Mouse (Mus musculus) limb, embryonic 12.5 days (tissue): ENCODE data around the gene Smcr8. TPM values are rescaled to one million over a fixed set of nuclear protein-coding genes. Genes with fewer than 3 reads are reported as not detected.

Experiments
- ATAC-seq: fragments of 200-750 bp; cut with Nextera tagmentation; 2 replicates; pipeline ENCODE4 v1.8.0; 2017; ENCODE audit warnings: low read depth, moderate TSS enrichment; ENCODE audit not compliant: insufficient number of reproducible peaks, insufficient read depth, low FRiP score, low TSS enrichment
- H3K27ac ChIP-seq: fragments of 300-500 bp; sonication (generic); 2 replicates; pipeline ENCODE4 v1.5.1; 2016; ENCODE audit warnings: mild to moderate bottlenecking, moderate library complexity
- H3K27me3 ChIP-seq: fragments of 300-500 bp; sonication (generic); 2 replicates; pipeline ENCODE4 v1.6.1; 2016; ENCODE audit warnings: mild to moderate bottlenecking, moderate library complexity
- H3K36me3 ChIP-seq: fragments of 300-500 bp; sonication (generic); 2 replicates; pipeline ENCODE4 v1.6.1; 2016; ENCODE audit warnings: mild to moderate bottlenecking, moderate library complexity
- H3K4me1 ChIP-seq: fragments of 300-500 bp; sonication (generic); replicated peaks from 2 replicates; pipeline ENCODE4 v1.6.1; 2016
- H3K4me2 ChIP-seq: fragments of 300-500 bp; sonication (generic); 2 replicates; pipeline ENCODE4 v1.6.1; 2016; ENCODE audit warnings: mild to moderate bottlenecking, moderate library complexity
- H3K4me3 ChIP-seq: fragments of 300-500 bp; sonication (generic); replicated peaks from 2 replicates; pipeline ENCODE4 v1.5.1; 2016; ENCODE audit warnings: mild to moderate bottlenecking
- H3K9ac ChIP-seq: fragments of 300-500 bp; sonication (generic); replicated peaks from 2 replicates; pipeline ENCODE4 v1.6.1; 2016; ENCODE audit warnings: mild to moderate bottlenecking, moderate library complexity
- H3K9me3 ChIP-seq: fragments of 300-500 bp; sonication (generic); 2 replicates; pipeline ENCODE4 v1.6.1; 2016; ENCODE audit warnings: mild to moderate bottlenecking, moderate library complexity
- WGBS: fragments of 180-500 bp; shearing (Covaris S2); methylation state at CpG from one replicate; pipeline ENCODE4 v1.1.7; 2016; 5-methylcytosine and 5-hydroxymethylcytosine counted together
- polyA plus RNA-seq: library from polyadenylated mRNA; unstranded; fragments of >200 nt; fragmentation: Nextera tagmentation; extraction: Ambion mirVana; gene quantifications from 2 replicates; pipeline ENCODE4 v1.2.1, GENCODE M21; 2016

The Smcr8 gene
- polyA plus RNA-seq, 1 experiment from 2014 or later = 6.3 TPM

- Histone ChIP-seq H3K4me3 (no peak overlapping the region), H3K4me1 (peaks cover 32% of the 10 kb centered on the region), H3K9ac (0 out of 2 replicates have a peak overlapping the region, but pooled peaks have one; percentile 18), H3K27me3 (no peaks in the 10 kb centered on the region), H3K9me3 (no peaks in the 10 kb centered on the region), H3K4me2 (no peak overlapping the region), H3K36me3 (peaks cover 95% of the 10 kb centered on the region), H3K27ac (no peak overlapping the region)
- WGBS = 91% methylated on average over 8 of the region's 8 CpGs
- no peak for ATAC-seq
These were observed 7.0 kb downstream of the Smcr8 start for GRCm38 (mm10) chr11:60784179-60784922.

DNA sequence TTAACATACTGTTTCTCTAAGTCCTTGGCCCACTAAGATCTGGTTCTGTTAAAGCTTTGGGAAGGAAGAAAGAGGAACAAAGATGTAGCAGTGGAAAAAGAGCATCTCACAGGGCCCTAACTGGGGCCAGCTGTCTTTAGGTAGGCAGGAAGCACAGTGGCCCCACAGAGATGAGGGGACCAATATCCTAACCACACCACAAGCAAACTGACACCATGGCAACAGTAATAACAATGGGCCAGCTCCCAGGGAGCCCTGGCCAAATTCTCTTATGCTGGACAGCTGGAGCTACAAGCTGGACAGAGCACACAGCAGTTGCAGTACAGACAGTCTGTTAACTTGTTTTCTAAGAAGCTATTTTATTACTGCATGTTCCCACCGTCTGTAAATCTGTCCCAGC, 10.3 kb downstream of the Smcr8 start:
- WGBS = 50% methylated on average over 1 of the region's 1 CpGs
- H3K27ac ChIP-seq = no peak overlapping the region
- H3K9ac ChIP-seq = no peak overlapping the region
- H3K4me2 ChIP-seq = no peak overlapping the region
- H3K27me3 ChIP-seq = no peaks in the 10 kb centered on the region
- no peaks in the 10 kb centered on the region for H3K9me3 ChIP-seq
- no peaks in the 10 kb centered on the region for H3K4me1 ChIP-seq
- H3K4me3 ChIP-seq = no peak overlapping the region
- peaks cover 93% of the 10 kb centered on the region for H3K36me3 ChIP-seq
- no peak for ATAC-seq

DNA sequence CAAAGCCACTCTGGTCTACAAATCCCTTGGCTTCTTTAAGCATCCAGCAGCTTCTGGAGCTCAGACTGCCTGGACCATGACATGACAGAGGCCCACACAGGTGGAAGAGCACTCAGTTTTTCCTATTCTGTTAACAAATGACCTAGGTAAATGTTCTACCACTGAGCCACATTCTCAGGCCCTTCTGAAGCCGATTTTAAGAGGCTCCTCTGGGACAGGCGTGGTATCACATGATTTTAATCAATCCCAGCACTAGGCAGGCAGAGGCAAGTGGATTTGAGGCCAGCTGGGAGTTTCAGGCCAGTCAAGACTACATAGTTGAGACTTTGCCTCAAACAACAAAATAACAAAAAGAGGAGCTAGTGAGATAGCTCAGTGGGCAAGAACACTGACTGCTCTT, 13.1 kb downstream of the Smcr8 start:
- 53% methylated on average over 2 of the region's 2 CpGs for whole genome bisulfite sequencing
- Histone ChIP-seq H3K9ac (no peak overlapping the region), H3K9me3 (no peaks in the 10 kb centered on the region), H3K36me3 (peaks cover 88% of the 10 kb centered on the region), H3K4me2 (no peak overlapping the region), H3K4me3 (no peak overlapping the region), H3K4me1 (no peaks in the 10 kb centered on the region), H3K27me3 (no peaks in the 10 kb centered on the region), H3K27ac (no peak overlapping the region)
- no peak for ATAC-seq

- Histone ChIP-seq H3K36me3 (peaks cover 85% of the 10 kb centered on the region), H3K9ac (no peak overlapping the region), H3K9me3 (no peaks in the 10 kb centered on the region), H3K4me2 (no peak overlapping the region), H3K4me1 (no peaks in the 10 kb centered on the region), H3K27ac (no peak overlapping the region), H3K27me3 (no peaks in the 10 kb centered on the region), H3K4me3 (no peak overlapping the region)
- WGBS = 92% methylated on average over 11 of the region's 11 CpGs
- no peak for ATAC-seq
These were observed 19.0 kb downstream of the Smcr8 start for GRCm38 (mm10) chr11:60796342-60796741.

DNA sequence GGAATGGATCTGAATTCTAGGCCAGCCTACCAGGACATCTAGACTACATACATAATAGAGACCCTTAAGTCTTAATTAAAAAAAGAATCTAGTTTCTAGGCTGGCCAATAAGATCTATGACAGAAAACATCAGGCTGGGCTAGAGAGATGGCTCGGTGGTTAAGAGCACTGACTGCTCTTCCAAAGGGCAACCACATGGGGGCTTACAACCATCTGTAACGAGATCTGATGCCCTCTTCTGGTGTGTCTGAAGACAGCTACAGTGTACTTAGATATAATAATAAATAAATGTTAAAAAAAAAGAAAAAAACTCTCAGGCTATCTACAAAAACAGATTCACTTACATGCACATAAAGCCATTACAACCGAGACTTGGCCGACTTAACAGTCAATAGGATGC, 22.7 kb downstream of the Smcr8 start:
- Histone ChIP-seq H3K36me3 (peaks cover 73% of the 10 kb centered on the region), H3K9ac (no peak overlapping the region), H3K27ac (no peak overlapping the region), H3K4me3 (no peak overlapping the region), H3K27me3 (no peaks in the 10 kb centered on the region), H3K4me2 (no peak overlapping the region), H3K4me1 (no peaks in the 10 kb centered on the region), H3K9me3 (no peaks in the 10 kb centered on the region)
- ATAC-seq = no peak
- WGBS = 85% methylated on average over 4 of the region's 4 CpGs

DNA sequence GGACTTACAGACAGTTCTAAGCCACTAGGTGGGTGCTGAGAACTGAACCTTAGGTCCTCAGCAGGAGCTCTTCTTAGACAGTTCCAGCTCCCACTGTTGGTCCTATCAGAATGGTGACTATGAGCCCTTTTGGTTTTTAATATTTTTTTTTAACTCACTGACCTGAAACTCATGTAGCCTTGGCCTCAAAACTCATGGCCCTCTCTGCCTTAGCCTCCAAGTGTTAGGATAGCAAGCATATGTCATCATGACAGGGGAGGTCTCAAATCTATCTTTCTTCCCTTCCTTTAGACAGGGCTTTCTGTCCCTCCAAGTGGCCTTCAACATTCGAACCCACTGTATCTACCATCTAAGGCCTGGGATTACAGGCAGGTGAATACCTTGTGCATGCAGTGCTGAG, 23.6 kb downstream of the Smcr8 start:
- WGBS = 81% methylated on average over 1 of the region's 1 CpGs
- H3K4me1 ChIP-seq = no peaks in the 10 kb centered on the region
- H3K9me3 ChIP-seq = no peaks in the 10 kb centered on the region
- no peak overlapping the region for H3K9ac ChIP-seq
- ATAC-seq = no peak
- no peak overlapping the region for H3K27ac ChIP-seq
- H3K4me3 ChIP-seq = no peak overlapping the region
- no peaks in the 10 kb centered on the region for H3K27me3 ChIP-seq
- H3K4me2 ChIP-seq = no peak overlapping the region
- peaks cover 77% of the 10 kb centered on the region for H3K36me3 ChIP-seq

- ATAC-seq = no peak
These were observed 31.2 kb downstream of the Smcr8 start for GRCm38 (mm10) chr11:60808286-60809070.

DNA sequence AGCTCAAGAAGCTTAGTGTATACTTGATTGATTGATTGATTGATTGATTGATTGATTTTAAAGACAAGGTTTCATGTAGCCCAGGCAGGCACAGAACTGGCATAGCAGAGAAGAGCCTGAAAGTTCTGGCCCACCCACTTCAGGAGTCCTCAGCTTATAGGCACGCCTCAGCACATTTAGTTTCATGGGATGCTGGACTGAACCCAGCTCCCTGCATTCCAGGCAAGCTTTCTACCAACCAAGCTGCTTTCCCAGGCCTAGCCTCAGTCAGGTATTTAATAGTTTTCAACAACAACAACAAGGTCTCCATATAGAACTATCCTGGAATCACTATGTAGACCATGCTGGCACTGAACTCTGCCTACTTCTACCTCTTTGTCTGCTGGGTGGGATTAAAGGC, 32.2 kb downstream of the Smcr8 start:
- Histone ChIP-seq H3K4me2 (peak overlapping the region; percentile 79), H3K27ac (no peak overlapping the region), H3K9ac (peak overlapping the region; percentile 35; the same call in 1 of the 2 replicates), H3K36me3 (peaks cover 8% of the 10 kb centered on the region; the same call in 1 of the 2 replicates), H3K4me1 (peaks cover 20% of the 10 kb centered on the region), H3K9me3 (no peaks in the 10 kb centered on the region), H3K27me3 (peaks cover 4% of the 10 kb centered on the region; the same call in 1 of the 2 replicates), H3K4me3 (peak overlapping the region; percentile 51)
- no peak for ATAC-seq
- 61% methylated on average over 1 of the region's 1 CpGs for WGBS

More at GRCm38 (mm10) chr11:60808286-60809070, 31.2 kb downstream of the Smcr8 start:
- peaks cover 4% of the 10 kb centered on the region; the same call in 1 of the 2 replicates for H3K27me3 ChIP-seq
- no peak overlapping the region for H3K27ac ChIP-seq
- 0 out of 2 replicates have a peak overlapping the region, but pooled peaks have one; percentile 1 for H3K4me2 ChIP-seq
- no peaks in the 10 kb centered on the region for H3K9me3 ChIP-seq
- no peak overlapping the region for H3K4me3 ChIP-seq
- peaks cover 20% of the 10 kb centered on the region for H3K4me1 ChIP-seq
- no peak overlapping the region for H3K9ac ChIP-seq
- 85% methylated on average over 4 of the region's 4 CpGs for WGBS
- H3K36me3 ChIP-seq = peaks cover 17% of the 10 kb centered on the region

DNA sequence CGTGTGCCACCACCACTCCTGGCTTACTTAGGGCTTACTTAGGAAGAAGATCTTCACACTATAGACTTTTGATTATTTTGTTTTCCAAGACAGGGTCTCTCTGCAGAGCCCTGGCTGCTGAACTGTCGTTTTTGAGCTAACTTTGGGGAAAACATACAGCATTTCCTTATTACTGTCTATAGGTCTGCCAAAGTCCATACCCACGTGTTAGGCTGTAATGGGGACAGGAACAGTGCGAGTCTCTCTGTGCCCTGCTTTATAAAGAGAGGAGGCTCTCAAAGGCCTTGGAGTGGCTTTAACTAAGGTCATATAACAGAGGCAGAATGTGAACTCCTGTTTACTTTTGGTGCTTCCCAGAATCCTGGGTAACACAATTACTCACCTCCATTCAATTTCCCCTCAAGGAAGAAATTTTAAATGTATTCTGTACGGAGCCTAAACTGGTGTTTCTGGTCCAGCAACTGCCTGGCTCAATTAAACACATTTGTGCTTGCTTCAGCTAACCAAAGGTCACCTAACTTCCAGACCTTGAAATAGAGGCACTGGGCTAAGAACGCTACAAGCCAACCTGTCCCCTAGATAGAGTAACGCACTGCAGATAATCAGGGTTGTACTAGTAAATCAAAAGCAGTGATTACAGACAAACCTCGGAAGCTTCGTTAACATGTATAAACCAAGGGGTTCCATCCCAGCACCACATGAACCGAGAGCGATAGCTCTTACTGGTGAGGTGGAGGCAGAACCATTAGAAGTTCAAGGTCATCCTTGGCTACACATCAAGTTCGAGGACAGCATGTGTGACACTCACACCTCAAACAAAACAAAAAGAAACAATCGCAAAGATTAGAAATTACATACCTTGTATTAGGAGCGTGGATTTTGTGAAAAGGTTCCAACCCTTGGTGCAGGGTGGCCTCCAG, 33.0 kb downstream of the Smcr8 start:
- H3K36me3 ChIP-seq = peaks cover 6% of the 10 kb centered on the region; the same call in 1 of the 2 replicates
- peak overlapping the region; percentile 56; the same call in 1 of the 2 replicates for H3K9ac ChIP-seq
- H3K4me2 ChIP-seq = peak overlapping the region; percentile 79
- peaks cover 20% of the 10 kb centered on the region for H3K4me1 ChIP-seq
- no peak for ATAC-seq
- WGBS = 9% methylated on average over 14 of the region's 14 CpGs
- H3K27ac ChIP-seq = no peak overlapping the region
- peak overlapping the region; percentile 51 for H3K4me3 ChIP-seq
- H3K9me3 ChIP-seq = no peaks in the 10 kb centered on the region
- H3K27me3 ChIP-seq = peaks cover 4% of the 10 kb centered on the region; the same call in 1 of the 2 replicates

- 1% methylated on average over 29 of the region's 29 CpGs for WGBS
- peak; percentile 100 for ATAC-seq
- H3K27ac ChIP-seq = no peak overlapping the region
These were observed 33.7 kb downstream of the Smcr8 start for GRCm38 (mm10) chr11:60811054-60811460.

More at GRCm38 (mm10) chr11:60811054-60811460, 33.7 kb downstream of the Smcr8 start:
- Histone ChIP-seq H3K27me3 (peaks cover 4% of the 10 kb centered on the region; the same call in 1 of the 2 replicates), H3K4me2 (peak overlapping the region; percentile 79), H3K9me3 (no peaks in the 10 kb centered on the region), H3K9ac (peak overlapping the region; percentile 56), H3K4me3 (peak overlapping the region; percentile 51), H3K36me3 (no peaks in the 10 kb centered on the region), H3K4me1 (peaks cover 20% of the 10 kb centered on the region)
